Mouse (Mus musculus) spleen, adult 2 months (tissue): ENCODE measurements around the gene Trim15. TPM values are rescaled to one million over a fixed set of nuclear protein-coding genes. Genes with fewer than 3 reads are reported as not detected.

Experiments
- DNase-seq, 2 experiments: peaks; one replicate each; pipeline versions ENCODE4 v3.0.0 to v3.0.0-alpha.2; 2012 to 2021; ENCODE audit warnings: low spot score in 2 of 2, low read depth in 1 of 2
- H3K27ac ChIP-seq: fragments of 200-500 bp; 2 replicates; pipeline ENCODE4 v1.5.1; 2012; ENCODE audit warnings: low read length, inconsistent platforms; ENCODE audit not compliant: insufficient read depth
- H3K27me3 ChIP-seq: fragments of 200-500 bp; 2 replicates; pipeline ENCODE4 v1.6.1; 2012; ENCODE audit warnings: mild to moderate bottlenecking, moderate library complexity, low read length, inconsistent platforms; ENCODE audit not compliant: control insufficient read depth, insufficient read depth
- H3K36me3 ChIP-seq: fragments of 200-500 bp; 2 replicates; pipeline ENCODE4 v1.6.1; 2012; ENCODE audit warnings: mild to moderate bottlenecking, low read length, inconsistent platforms; ENCODE audit not compliant: control insufficient read depth, insufficient read depth
- H3K4me1 ChIP-seq: fragments of 200-500 bp; 2 replicates; pipeline ENCODE4 v1.6.1; 2011; ENCODE audit warnings: inconsistent platforms; ENCODE audit not compliant: control insufficient read depth, insufficient read depth, insufficient read length
- H3K4me3 ChIP-seq: fragments of 200-500 bp; 2 replicates; pipeline ENCODE4 v1.5.1; 2011; ENCODE audit warnings: mild to moderate bottlenecking, inconsistent platforms; ENCODE audit not compliant: insufficient read depth, insufficient read length; ENCODE audit errors: extremely low read depth
- CTCF ChIP-seq: fragments of 200-500 bp; IDR thresholded peaks from 2 replicates; pipeline ENCODE4 v1.5.1; 2011; ENCODE audit warnings: mild to moderate bottlenecking, inconsistent platforms; ENCODE audit not compliant: insufficient read depth, insufficient read length, insufficient replicate concordance; ENCODE audit errors: extremely low read depth
- POLR2A ChIP-seq: fragments of 200-500 bp; IDR thresholded peaks from 2 replicates; pipeline ENCODE4 v1.6.1; 2011; ENCODE audit warnings: low read depth, low read length, inconsistent platforms
- WGBS: fragments of 180-500 bp; shearing (Covaris S2); methylation state at CpG from one replicate; pipeline ENCODE4 v1.1.7; 2018; 5-methylcytosine and 5-hydroxymethylcytosine counted together
- polyA plus RNA-seq: library from polyadenylated mRNA; depleted of rRNA; stranded (reverse); fragments of >200 nt; gene quantifications from 2 replicates; pipeline ENCODE4 v1.2.3, GENCODE M21; 2012

The Trim15 gene
- polyA plus RNA-seq, 1 experiment, result 0.04 TPM

DNA sequence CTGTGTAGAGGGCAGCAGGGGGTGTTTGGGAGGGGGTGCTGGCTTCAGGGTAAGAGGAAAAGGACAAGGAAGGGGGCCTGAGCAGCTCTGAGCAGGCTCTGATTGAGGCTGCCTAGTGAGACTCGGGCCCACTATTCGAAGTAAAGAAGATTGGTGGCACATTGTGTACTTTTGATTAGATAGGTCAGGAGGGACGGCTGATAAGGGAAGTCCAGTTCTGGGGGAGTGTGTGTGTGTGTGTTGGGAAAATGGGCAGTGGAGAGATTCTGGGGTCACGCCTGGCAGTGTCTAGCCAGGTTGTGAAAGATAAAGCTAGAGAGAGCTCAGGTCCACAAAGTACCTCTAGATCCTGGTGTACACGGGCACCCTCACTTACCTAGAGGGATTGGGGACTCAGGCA is 15.4 kb downstream of the Trim15 start:
- Histone ChIP-seq H3K27ac (no peak overlapping the region), H3K4me1 (no peaks in the 10 kb centered on the region), H3K36me3 (peaks cover 41% of the 10 kb centered on the region), H3K4me3 (no peak overlapping the region), H3K27me3 (no peaks in the 10 kb centered on the region)
- no peak for TF ChIP-seq POLR2A
- TF ChIP-seq CTCF, result no peak
- WGBS, result 81% methylated on average over 5 of the region's 5 CpGs
- no peak for DNase-seq

DNA sequence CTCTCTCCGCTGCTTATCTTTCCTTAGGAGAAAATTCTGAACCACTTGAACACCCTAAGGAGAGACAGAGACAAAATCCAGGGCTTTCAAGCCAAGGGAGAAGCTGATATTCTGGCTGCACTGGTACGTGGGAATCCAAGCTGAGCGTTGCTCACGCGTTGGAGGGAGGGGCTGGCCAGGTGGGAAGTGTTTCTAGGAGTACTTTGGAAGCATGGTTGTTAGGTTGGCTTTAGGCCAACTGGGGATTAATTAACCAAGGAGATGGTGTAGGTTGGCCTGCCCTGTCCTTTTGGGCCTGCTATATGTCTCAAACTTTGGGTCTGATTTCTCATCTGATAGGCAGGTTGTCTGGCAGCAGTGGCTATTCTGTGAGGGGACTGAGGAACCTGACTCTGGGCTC is 15.8 kb downstream of the Trim15 start:
- Histone ChIP-seq H3K27me3 (no peaks in the 10 kb centered on the region), H3K4me3 (no peak overlapping the region), H3K27ac (no peak overlapping the region), H3K4me1 (no peaks in the 10 kb centered on the region), H3K36me3 (peaks cover 39% of the 10 kb centered on the region)
- DNase-seq, result no peak
- TF ChIP-seq POLR2A (no peak), CTCF (no peak)
- 98% methylated on average over 5 of the region's 5 CpGs for WGBS

DNA sequence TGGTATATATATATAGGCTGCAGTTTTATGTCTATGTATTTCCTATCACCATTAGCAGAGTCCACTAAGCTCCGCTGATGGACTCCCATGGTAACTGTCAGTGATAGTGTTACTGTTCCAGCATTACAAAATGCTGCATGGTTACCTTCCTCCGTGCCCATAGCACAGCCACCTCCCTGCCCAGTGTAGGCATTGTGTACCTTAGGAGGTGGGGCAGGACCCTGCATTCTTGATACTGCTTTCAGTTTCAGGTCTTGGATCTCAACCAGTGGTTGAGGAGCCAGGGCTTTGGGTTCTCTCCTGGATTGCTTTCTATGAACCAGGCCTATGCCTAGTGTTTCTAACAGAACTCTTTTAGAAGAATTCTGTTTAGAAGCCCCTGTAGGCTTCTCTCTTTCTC is 17.0 kb downstream of the Trim15 start:
- no peak overlapping the region for H3K27ac ChIP-seq
- peaks cover 4% of the 10 kb centered on the region; the same call in 1 of the 2 replicates for H3K4me1 ChIP-seq
- DNase-seq, result no peak
- 90% methylated on average over 2 of the region's 2 CpGs for WGBS
- no peak for TF ChIP-seq POLR2A
- TF ChIP-seq CTCF, result no peak
- no peak overlapping the region for H3K4me3 ChIP-seq
- peaks cover 35% of the 10 kb centered on the region for H3K36me3 ChIP-seq
- H3K27me3 ChIP-seq, result no peaks in the 10 kb centered on the region

DNA sequence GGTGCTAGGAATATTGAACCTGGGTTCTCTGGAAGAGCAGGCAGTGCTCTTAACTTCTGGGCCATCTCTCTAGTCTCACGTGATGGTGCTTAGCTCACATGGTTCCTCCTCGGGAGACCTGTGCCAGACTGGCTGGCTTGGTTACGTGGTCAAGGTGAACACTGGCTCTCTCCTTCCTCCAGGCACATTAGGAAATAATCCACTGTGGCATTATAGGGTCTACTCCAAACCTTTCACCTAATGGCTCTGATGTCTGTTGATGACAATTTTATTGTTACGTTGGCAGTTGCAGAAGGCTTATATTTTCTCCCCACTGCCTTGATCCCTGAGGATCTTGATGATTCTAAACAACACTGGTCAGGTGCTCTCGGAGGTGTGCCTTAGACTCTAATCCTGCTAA is 18.1 kb downstream of the Trim15 start:
- no peak for TF ChIP-seq POLR2A
- TF ChIP-seq CTCF, result no peak
- WGBS, result 80% methylated on average over 5 of the region's 5 CpGs

DNA sequence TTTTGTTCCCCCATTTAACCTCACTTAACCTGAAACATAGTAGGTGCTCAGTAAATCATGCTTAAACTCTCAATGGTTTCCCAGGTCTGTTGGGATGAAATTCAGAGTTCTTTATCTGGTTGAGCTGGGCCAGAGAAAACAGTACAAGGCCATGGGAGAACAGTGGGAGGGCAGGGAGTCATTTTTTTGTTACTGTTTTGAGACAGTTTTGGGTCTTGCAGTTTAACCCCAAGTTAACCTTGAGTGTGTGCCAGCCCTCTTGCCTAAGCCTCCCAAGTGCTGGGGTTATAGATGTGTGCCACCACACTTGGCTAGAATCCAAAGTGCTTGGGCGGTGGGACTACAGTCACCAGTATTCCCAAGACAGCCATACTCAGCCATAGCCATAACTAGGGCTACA is 22.3 kb downstream of the Trim15 start:
- Histone ChIP-seq H3K27ac (no peak overlapping the region), H3K27me3 (no peaks in the 10 kb centered on the region), H3K4me3 (no peak overlapping the region), H3K4me1 (peaks cover 8% of the 10 kb centered on the region; the same call in 1 of the 2 replicates), H3K36me3 (peaks cover 5% of the 10 kb centered on the region; the same call in 1 of the 2 replicates)
- TF ChIP-seq CTCF (no peak), POLR2A (no peak)
- no peak for DNase-seq
- WGBS, result 63% methylated on average over 1 of the region's 1 CpGs

More for the DNA sequence above, 18.1 kb downstream of the Trim15 start:
- Histone ChIP-seq H3K27me3 (no peaks in the 10 kb centered on the region), H3K4me3 (no peak overlapping the region), H3K27ac (no peak overlapping the region), H3K4me1 (peaks cover 8% of the 10 kb centered on the region; the same call in 1 of the 2 replicates), H3K36me3 (peaks cover 32% of the 10 kb centered on the region)
- no peak for DNase-seq

DNA sequence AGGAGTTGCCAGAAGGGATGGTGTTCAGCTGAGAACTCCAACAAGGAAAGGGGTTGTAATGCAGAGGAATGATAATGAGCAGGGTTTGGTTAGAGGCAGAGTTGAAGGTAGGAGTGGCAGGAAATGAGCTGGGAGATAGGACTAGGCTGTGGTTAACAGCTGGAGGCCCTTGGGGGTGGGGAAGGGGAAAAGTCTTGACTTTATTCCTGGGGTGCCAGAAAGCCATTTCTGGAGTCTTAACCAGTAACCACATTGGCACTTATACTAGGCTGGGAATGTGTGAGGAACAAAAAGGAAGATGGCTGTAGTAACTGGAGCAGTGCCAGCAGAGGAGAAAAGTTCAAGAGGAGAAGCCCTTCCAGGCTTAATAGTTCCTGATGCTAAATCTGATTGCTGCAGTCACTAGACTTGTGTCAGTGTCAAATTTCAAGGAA is 22.7 kb downstream of the Trim15 start:
- TF ChIP-seq POLR2A, result no peak
- Histone ChIP-seq H3K36me3 (peaks cover 5% of the 10 kb centered on the region; the same call in 1 of the 2 replicates), H3K27me3 (no peaks in the 10 kb centered on the region), H3K4me1 (peaks cover 8% of the 10 kb centered on the region; the same call in 1 of the 2 replicates), H3K4me3 (no peak overlapping the region), H3K27ac (no peak overlapping the region)
- DNase-seq, result no peak

DNA sequence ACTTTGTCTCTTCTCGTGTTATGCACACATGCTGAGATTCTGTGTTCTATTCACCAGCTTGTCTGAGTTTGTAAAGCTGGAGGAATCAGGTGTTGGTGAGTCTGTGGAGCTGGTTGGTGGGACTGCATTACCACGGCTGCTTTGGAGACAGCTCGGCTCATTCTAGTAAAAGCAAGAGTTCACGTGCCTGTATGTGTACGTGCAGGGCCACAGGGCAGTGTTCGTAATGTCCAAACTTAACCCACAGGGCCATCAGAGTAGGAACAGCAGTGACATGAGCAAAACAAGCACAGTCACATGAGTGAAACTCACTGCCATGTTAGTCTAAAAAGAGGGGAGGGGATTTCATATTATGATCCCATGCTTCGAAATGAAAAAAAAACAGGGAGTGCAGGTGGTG is 23.3 kb downstream of the Trim15 start:
- no peak for DNase-seq
- Histone ChIP-seq H3K27me3 (no peaks in the 10 kb centered on the region), H3K27ac (no peak overlapping the region), H3K4me3 (no peak overlapping the region), H3K36me3 (peaks cover 5% of the 10 kb centered on the region; the same call in 1 of the 2 replicates), H3K4me1 (peaks cover 8% of the 10 kb centered on the region; the same call in 1 of the 2 replicates)
- TF ChIP-seq CTCF (no peak), POLR2A (no peak)
- 71% methylated on average over 7 of the region's 7 CpGs for WGBS

DNA sequence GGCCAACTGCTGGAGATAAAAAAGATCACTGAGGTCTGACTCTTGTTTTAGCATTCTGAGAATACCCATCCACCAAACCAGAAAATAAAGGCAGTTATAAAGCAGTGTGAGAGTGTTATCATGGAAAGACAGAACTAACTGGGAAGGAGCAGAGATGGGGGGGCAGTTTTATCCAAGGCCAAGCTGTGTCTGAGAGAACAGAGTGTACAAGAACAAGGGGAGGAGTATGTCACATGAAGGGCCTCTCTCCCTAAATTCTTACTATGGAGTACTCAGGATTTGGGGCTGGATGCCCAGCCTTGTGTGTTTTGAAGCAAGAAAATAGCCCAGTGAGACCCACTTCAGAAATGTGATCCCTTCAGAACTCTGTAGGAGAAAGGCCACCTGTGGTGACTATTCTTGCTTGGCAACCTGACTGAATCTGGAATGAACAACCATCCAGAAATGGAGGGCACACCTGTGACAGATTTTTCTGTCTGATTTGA is 26.0 kb downstream of the Trim15 start:
- Histone ChIP-seq H3K4me1 (peaks cover 8% of the 10 kb centered on the region; the same call in 1 of the 2 replicates), H3K36me3 (peaks cover 3% of the 10 kb centered on the region; the same call in 1 of the 2 replicates), H3K27me3 (no peaks in the 10 kb centered on the region), H3K27ac (no peak overlapping the region), H3K4me3 (no peak overlapping the region)
- no peak for DNase-seq
- TF ChIP-seq CTCF (no peak), POLR2A (no peak)
